Mouse (Mus musculus): ENCODE measurements at regions not wholly inside any gene's neighbourhood (a gene's known extent, or its start where the extent isn't known, plus 50 kb on each side); places are given as distances from the start of the nearest gene placed in this dataset.

DNA sequence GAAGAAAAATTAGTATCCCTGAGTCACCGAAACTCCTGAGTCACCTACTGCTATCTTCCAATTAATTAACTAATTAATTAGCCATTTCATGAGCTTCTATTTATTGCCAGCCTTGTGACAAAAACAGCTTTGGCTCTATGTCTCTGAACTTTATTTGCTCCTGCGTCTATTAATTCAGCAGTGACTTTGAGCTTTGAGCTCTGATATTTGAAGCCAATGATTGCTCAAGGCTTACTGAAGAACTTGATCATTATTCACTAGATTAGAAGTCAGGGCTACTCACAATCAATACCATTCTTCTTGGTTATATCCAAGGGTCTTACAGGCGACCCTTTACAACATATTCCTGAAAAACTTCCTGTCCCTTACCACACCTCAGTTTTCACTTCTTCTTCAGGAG lies 83.2 kb downstream of the Gm10192 start:
- Histone ChIP-seq H3K36me3 (replicated peaks; ENCODE audit: control insufficient read depth, insufficient read depth, low read depth, low read length) (no peaks in the 10 kb centered on the region), H3K4me1 (ENCODE audit: control insufficient read depth, insufficient read depth, low read length) (no peaks in the 10 kb centered on the region), H3K27me3 (ENCODE audit: control insufficient read depth, insufficient read depth, low read length) (no peaks in the 10 kb centered on the region), H3K9ac (replicated peaks; ENCODE audit: low read length) (no peak overlapping the region), H3K4me2 (ENCODE audit: low read depth, low read length) (no peak overlapping the region), H3K4me3 (ENCODE audit: low read depth, low read length) (no peak overlapping the region), H3K9me3 (replicated peaks; ENCODE audit: control insufficient read depth, low read length) (no peaks in the 10 kb centered on the region), H3K27ac (replicated peaks; ENCODE audit: low read depth, low read length) (no peak overlapping the region)
- ATAC-seq (replicated peaks; ENCODE audit: insufficient number of reproducible peaks, low FRiP score, low TSS enrichment, low read depth) (no peak), DNase-seq (ENCODE audit: low spot score) (no peak)
- WGBS = 77% methylated on average over 3 of the region's 3 CpGs

- DNase-seq (ENCODE audit: low spot score) (peak; percentile 24), ATAC-seq (replicated peaks; ENCODE audit: insufficient number of reproducible peaks, low FRiP score, low TSS enrichment, low read depth) (no peak)
- H3K27me3 ChIP-seq (ENCODE audit: control insufficient read depth, insufficient read depth, low read length) = no peaks in the 10 kb centered on the region
- H3K4me3 ChIP-seq (ENCODE audit: low read depth, low read length) = no peak overlapping the region
- no peaks in the 10 kb centered on the region for H3K4me1 ChIP-seq (ENCODE audit: control insufficient read depth, insufficient read depth, low read length)
- H3K9me3 ChIP-seq (replicated peaks; ENCODE audit: control insufficient read depth, low read length) = no peaks in the 10 kb centered on the region
- no peak overlapping the region for H3K4me2 ChIP-seq (ENCODE audit: low read depth, low read length)
- 45% methylated on average over 3 of the region's 3 CpGs for WGBS
- H3K9ac ChIP-seq (replicated peaks; ENCODE audit: low read length) = no peak overlapping the region
- no peaks in the 10 kb centered on the region for H3K36me3 ChIP-seq (replicated peaks; ENCODE audit: control insufficient read depth, insufficient read depth, low read depth, low read length)
- H3K27ac ChIP-seq (replicated peaks; ENCODE audit: low read depth, low read length) = no peak overlapping the region
These were observed 89.4 kb downstream of the Gm10192 start for GRCm38 (mm10) chr4:97093576-97093975.

GRCm38 (mm10) chr4:97050735-97051134 lies 132.2 kb downstream of the Gm10192 start:
- Histone ChIP-seq H3K27ac (replicated peaks; ENCODE audit: low read depth, low read length) (no peak overlapping the region), H3K36me3 (replicated peaks; ENCODE audit: control insufficient read depth, insufficient read depth, low read depth, low read length) (no peaks in the 10 kb centered on the region), H3K4me1 (ENCODE audit: control insufficient read depth, insufficient read depth, low read length) (no peaks in the 10 kb centered on the region), H3K4me2 (ENCODE audit: low read depth, low read length) (no peak overlapping the region), H3K27me3 (ENCODE audit: control insufficient read depth, insufficient read depth, low read length) (no peaks in the 10 kb centered on the region), H3K9ac (replicated peaks; ENCODE audit: low read length) (no peak overlapping the region), H3K9me3 (replicated peaks; ENCODE audit: control insufficient read depth, low read length) (no peaks in the 10 kb centered on the region), H3K4me3 (ENCODE audit: low read depth, low read length) (no peak overlapping the region)
- no peak for DNase-seq (ENCODE audit: low spot score)
- WGBS = 81% methylated on average over 6 of the region's 6 CpGs
- no peak for ATAC-seq (replicated peaks; ENCODE audit: insufficient number of reproducible peaks, low FRiP score, low TSS enrichment, low read depth)

GRCm38 (mm10) chr4:97049045-97049674 lies 133.8 kb downstream of the Gm10192 start:
- Histone ChIP-seq H3K36me3 (replicated peaks; ENCODE audit: control insufficient read depth, insufficient read depth, low read depth, low read length) (no peaks in the 10 kb centered on the region), H3K4me2 (ENCODE audit: low read depth, low read length) (no peak overlapping the region), H3K9me3 (replicated peaks; ENCODE audit: control insufficient read depth, low read length) (no peaks in the 10 kb centered on the region), H3K27me3 (ENCODE audit: control insufficient read depth, insufficient read depth, low read length) (no peaks in the 10 kb centered on the region), H3K4me3 (ENCODE audit: low read depth, low read length) (no peak overlapping the region), H3K4me1 (ENCODE audit: control insufficient read depth, insufficient read depth, low read length) (no peaks in the 10 kb centered on the region), H3K27ac (replicated peaks; ENCODE audit: low read depth, low read length) (no peak overlapping the region), H3K9ac (replicated peaks; ENCODE audit: low read length) (no peak overlapping the region)
- WGBS = 66% methylated on average over 4 of the region's 4 CpGs
- no peak for ATAC-seq (replicated peaks; ENCODE audit: insufficient number of reproducible peaks, low FRiP score, low TSS enrichment, low read depth)
- DNase-seq (ENCODE audit: low spot score) = peak; percentile 35

- H3K36me3 ChIP-seq (replicated peaks; ENCODE audit: control insufficient read depth, insufficient read depth, low read depth, low read length) = no peaks in the 10 kb centered on the region
- peak; percentile 59 for DNase-seq (ENCODE audit: low spot score)
These were observed 145.1 kb downstream of the Gm10192 start for GRCm38 (mm10) chr4:97037693-97038348.

DNA sequence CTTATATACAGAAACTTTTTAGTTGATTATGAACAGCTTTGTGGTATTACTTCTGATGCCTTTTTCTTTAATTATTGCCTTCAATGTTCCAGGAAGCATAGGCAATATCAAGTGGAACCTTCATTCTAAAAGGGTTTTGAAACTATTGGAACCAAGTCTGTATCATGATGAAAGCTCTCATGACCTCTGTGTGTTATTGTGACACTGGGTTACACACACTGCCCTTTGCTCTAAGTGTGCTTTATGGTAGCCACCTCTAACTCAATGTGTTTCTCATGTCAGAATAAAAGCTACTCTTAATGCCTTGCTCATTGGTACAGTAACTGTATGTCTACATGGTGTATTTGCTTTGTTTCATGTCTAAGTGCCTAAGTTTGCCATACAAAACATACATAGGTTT lies 154.0 kb downstream of the Gm10192 start:
- H3K4me3 ChIP-seq (ENCODE audit: low read depth, low read length) = no peak overlapping the region
- no peak overlapping the region for H3K9ac ChIP-seq (replicated peaks; ENCODE audit: low read length)
- no peaks in the 10 kb centered on the region for H3K4me1 ChIP-seq (ENCODE audit: control insufficient read depth, insufficient read depth, low read length)
- H3K4me2 ChIP-seq (ENCODE audit: low read depth, low read length) = no peak overlapping the region
- no peaks in the 10 kb centered on the region for H3K36me3 ChIP-seq (replicated peaks; ENCODE audit: control insufficient read depth, insufficient read depth, low read depth, low read length)
- no peaks in the 10 kb centered on the region for H3K27me3 ChIP-seq (ENCODE audit: control insufficient read depth, insufficient read depth, low read length)
- no peak overlapping the region for H3K27ac ChIP-seq (replicated peaks; ENCODE audit: low read depth, low read length)
- no peaks in the 10 kb centered on the region for H3K9me3 ChIP-seq (replicated peaks; ENCODE audit: control insufficient read depth, low read length)
- DNase-seq (ENCODE audit: low spot score) (no peak), ATAC-seq (replicated peaks; ENCODE audit: insufficient number of reproducible peaks, low FRiP score, low TSS enrichment, low read depth) (no peak)

More at GRCm38 (mm10) chr4:97037693-97038348, 145.1 kb downstream of the Gm10192 start:
- no peak for ATAC-seq (replicated peaks; ENCODE audit: insufficient number of reproducible peaks, low FRiP score, low TSS enrichment, low read depth)
- Histone ChIP-seq H3K4me1 (ENCODE audit: control insufficient read depth, insufficient read depth, low read length) (no peaks in the 10 kb centered on the region; the same call in 1 of the 2 replicates), H3K9ac (replicated peaks; ENCODE audit: low read length) (no peak overlapping the region), H3K4me3 (ENCODE audit: low read depth, low read length) (no peak overlapping the region), H3K27ac (replicated peaks; ENCODE audit: low read depth, low read length) (no peak overlapping the region), H3K27me3 (ENCODE audit: control insufficient read depth, insufficient read depth, low read length) (no peaks in the 10 kb centered on the region), H3K4me2 (ENCODE audit: low read depth, low read length) (no peak overlapping the region), H3K9me3 (replicated peaks; ENCODE audit: control insufficient read depth, low read length) (no peaks in the 10 kb centered on the region)
- 51% methylated on average over 2 of the region's 2 CpGs for WGBS

DNA sequence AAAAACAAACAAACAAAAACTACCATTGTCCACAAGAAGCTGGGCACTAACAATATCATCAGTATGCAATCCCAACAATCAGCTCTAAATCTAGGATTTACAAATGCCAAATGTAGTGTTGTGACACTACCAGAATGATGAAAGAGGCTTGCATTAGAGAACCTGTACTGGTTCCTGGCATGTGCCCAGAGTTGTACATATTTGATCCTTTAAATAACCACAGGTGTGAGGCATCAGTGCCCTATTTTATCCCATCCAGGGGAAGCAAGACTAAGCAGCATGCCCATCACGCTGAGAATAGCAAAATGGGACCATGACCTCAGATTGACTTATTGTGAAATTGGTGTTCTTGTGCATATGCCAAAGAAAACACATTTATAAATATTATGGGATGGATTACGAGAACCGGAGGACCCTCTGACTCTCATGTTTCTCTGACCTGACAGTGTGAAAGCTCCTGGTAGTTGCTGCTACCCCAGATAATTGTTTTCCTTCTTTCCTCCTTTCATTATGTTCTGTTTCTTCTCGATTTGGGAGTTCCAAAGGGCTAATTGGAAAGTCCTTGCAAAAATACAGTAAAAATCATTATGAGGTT lies 157.4 kb downstream of the Gm10192 start:
- Histone ChIP-seq H3K4me2 (ENCODE audit: low read depth, low read length) (no peak overlapping the region), H3K9me3 (replicated peaks; ENCODE audit: control insufficient read depth, low read length) (no peaks in the 10 kb centered on the region), H3K36me3 (replicated peaks; ENCODE audit: control insufficient read depth, insufficient read depth, low read depth, low read length) (no peaks in the 10 kb centered on the region), H3K27ac (replicated peaks; ENCODE audit: low read depth, low read length) (no peak overlapping the region), H3K4me1 (ENCODE audit: control insufficient read depth, insufficient read depth, low read length) (no peaks in the 10 kb centered on the region), H3K9ac (replicated peaks; ENCODE audit: low read length) (no peak overlapping the region), H3K4me3 (ENCODE audit: low read depth, low read length) (no peak overlapping the region), H3K27me3 (ENCODE audit: control insufficient read depth, insufficient read depth, low read length) (no peaks in the 10 kb centered on the region)
- DNase-seq (ENCODE audit: low spot score) = no peak
- no peak for ATAC-seq (replicated peaks; ENCODE audit: insufficient number of reproducible peaks, low FRiP score, low TSS enrichment, low read depth)
- 63% methylated on average over 4 of the region's 4 CpGs for WGBS

DNA sequence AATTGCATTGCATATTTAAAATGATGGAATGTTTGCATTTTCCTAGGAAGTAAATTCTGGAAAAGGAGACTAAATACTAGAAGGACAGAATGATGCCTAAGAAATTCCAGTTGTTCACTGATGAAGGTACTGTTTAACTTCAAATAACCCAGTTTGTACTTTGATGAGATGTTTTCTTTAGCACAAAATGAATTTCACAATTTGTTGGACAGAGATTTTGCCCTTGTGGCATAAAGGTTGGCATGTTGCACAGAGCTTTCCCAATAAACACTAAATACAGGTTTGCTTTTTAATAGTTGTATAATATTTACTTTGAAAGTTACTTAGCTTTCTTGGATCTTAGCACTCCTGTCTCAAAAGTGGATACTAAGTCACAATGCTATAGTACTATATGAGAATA lies 181.6 kb downstream of the Gm10192 start:
- Histone ChIP-seq H3K4me3 (ENCODE audit: low read depth, low read length) (no peak overlapping the region), H3K9ac (replicated peaks; ENCODE audit: low read length) (no peak overlapping the region), H3K36me3 (replicated peaks; ENCODE audit: control insufficient read depth, insufficient read depth, low read depth, low read length) (no peaks in the 10 kb centered on the region), H3K4me1 (ENCODE audit: control insufficient read depth, insufficient read depth, low read length) (no peaks in the 10 kb centered on the region), H3K4me2 (ENCODE audit: low read depth, low read length) (no peak overlapping the region), H3K9me3 (replicated peaks; ENCODE audit: control insufficient read depth, low read length) (no peaks in the 10 kb centered on the region), H3K27ac (replicated peaks; ENCODE audit: low read depth, low read length) (no peak overlapping the region), H3K27me3 (ENCODE audit: control insufficient read depth, insufficient read depth, low read length) (no peaks in the 10 kb centered on the region)
- no peak for DNase-seq (ENCODE audit: low spot score)
- ATAC-seq (replicated peaks; ENCODE audit: insufficient number of reproducible peaks, low FRiP score, low TSS enrichment, low read depth) = no peak
